Mouse (Mus musculus) kidney, postnatal 14 days (tissue): ENCODE measurements at regions not wholly inside any gene's neighbourhood (a gene's known extent, or its start where the extent isn't known, plus 50 kb on each side); places are given as distances from the start of the nearest gene placed in this dataset.

Source experiments
- DNase-seq: peaks from one replicate; pipeline ENCODE4 v3.0.0; 2022; ENCODE audit warnings: mixed read lengths

DNA sequence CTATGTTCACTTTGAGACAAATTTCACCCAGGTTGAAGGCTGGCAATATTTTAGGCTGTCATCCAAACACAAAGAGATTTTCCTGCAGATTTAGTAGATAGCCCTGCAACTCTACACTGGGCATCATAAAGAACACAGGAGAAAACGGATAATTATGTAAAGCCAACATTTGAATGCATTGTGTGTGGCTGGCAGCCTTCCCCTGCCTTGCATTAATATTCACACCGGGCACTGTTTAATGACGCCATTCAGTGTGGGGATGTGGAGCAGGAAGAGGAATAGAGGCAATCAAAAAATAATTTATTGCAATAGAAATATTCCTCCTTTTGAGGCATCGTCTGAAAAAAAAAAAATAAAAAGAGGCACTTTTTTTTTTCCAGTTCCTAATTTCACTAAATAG lies 105.7 kb downstream of the Samd5 start:
- DNase-seq, result no peak

DNA sequence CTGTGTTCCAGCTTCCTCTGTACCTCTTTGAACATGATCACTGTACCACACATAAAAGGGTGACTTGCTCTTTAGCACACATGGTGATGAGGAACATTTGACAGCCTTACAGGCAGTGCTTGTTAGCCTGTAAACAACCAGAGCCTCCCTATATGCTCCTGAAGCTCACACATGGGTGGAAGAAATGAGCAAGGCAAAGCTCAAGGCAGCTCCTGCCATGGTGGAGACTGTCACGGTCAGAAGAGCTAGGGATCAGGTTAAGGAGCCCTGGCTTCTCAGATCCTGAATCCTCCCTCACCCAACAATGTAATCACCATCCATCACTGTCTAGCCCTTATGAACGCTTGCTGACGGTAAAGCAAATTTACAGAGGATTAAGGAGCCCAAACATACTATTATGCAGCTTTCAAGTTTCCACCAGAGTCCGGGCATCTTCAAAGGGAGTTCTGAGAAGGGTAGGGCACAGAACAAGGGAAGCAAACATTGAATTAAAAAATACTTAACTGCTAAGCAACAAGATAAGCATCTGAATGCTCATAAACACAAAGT lies 117.4 kb downstream of the Samd5 start:
- DNase-seq, result no peak

DNA sequence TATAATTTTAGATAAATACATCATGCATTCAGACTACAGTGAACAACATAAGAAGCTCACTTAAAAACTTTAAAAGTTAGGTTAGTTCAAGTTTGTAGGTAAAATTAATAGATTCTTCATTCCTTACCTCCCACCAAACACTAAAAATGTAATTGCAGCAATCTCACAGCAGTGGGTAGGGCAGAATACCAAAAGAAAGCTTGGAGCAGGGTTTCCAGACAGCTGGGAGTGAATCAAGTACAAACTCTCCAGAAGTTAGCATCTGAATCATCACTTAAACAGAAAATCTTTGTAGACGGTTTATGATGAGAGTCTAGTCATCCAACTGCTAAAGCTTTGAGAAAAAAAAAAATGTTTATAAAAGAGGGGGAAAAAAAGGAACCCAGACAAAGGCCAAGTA lies 117.9 kb downstream of the Samd5 start:
- no peak for DNase-seq

DNA sequence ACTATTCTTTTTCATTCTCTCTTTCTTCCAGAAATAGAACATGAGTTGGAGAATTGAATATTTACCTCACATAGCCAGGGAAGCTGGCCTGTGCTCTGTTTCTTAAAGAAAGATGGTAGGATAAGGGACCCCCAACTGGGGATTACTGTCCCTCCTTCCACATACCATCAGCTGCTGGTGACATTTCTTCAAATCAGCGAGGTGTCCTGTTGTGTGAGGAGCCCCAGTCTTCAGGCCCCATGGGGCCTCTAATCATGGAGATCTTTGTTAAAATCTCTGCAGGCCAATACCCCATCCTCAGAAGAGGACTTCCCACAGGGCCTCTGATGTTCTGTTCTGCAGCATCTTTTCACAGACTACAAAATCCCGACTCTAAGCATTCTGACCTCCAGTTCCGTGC lies 121.1 kb downstream of the Samd5 start:
- no peak for DNase-seq

DNA sequence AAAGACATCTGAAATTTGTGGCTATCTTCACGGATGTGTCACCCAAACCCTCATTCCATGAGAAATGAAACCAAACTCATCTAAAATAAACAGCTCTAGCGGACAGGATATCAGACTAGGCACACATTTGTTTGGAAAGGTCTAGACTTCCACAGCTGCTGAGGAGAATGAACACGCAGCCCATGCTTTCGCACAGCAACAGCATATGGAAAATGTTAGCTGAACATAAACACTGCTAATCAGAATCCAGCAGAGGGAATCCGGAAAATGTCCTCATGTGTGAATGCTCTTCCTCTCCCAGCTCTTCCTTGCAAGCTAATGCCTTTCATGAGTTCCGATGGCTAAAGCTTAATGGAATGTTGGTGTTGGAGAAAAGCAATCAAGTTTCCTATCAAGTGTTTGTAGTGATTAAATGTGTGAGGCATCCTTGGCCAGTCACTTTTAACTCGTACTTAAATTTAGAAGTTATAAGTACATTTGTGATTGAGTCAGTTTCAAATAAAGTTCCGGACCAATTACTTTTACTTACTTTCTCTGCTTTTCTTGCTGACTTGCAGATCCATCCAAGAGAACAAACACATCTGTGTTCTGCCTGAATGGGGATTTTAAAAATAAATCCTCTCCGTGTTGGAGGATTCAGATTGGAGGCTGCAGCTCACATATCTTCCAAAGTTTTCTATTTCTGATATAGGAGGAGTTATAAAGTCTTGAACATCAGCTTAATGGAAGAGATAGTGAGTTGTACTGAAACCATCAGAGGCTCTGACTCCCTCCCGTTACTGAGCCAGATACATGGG lies 124.9 kb downstream of the Samd5 start:
- peak; percentile 3 for DNase-seq

DNA sequence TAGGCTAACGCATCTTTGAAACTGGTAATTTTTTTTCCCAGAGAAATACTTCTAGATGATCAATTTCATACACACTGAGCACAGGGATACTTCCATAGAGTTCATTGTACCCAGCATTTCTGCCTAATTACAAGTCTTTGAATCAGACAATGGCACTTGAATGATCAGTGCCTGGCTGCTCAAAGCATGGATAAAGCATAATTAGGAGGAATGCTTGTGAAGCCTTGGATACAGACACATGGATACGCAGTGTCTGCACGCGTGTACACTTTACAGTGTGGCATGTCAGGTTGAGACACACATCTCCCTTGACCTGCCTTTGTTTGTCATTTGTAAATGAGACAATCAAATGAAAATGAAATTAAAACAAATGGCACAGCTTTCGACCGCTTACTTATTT lies 129.2 kb downstream of the Samd5 start:
- no peak for DNase-seq

DNA sequence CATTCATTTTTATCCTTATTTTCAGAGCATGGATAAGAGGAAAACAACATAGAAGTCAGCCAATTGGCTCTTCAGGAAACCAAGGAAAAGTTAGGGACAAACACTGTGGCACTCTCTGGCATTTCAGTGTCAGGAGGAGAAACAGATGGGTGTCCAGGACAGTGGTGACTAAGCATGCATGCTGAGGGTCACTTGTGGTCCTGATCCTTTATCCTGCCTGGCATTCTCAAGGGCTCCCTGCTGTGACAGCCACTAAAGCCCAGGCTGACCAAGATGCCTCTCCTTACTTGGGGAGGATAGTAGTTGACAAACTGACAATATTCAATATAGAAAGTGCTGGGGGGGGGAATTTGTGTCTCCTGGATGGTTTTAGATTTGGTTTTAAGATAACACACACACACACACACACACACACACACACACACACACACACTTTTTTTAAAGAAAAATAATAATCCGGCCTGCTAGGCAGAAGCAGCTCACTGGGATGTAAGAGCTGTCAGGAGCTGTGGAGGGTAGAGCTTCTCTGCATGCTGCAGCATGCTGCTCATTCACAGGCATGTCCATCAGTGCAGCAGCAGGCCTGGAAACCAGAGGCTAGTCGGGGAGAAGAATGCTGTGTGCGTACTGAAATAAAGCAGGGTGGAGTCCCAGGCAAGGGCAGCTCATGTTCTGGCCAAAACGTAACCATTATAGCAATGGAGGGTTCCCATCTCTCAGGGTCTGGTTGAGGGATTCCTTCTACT lies 130.8 kb downstream of the Samd5 start:
- no peak for DNase-seq

DNA sequence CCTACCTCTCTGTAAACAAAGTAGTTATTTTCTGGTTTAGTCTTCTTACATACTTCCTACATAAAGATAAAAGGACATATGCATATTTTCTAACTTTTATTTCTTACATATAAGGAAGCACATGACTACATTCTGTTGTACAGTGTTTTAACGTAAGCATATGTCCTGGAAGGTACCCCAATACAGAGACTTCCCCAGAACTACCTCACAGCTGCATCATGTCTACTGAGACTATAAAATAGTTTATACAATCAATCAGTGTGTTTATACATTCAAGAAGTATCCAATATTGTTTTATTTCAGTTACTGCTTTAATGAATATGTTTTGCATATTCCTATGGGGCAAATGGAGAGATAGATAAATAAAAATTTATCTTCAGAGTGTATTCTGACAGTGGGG lies 133.4 kb downstream of the Samd5 start:
- no peak for DNase-seq

DNA sequence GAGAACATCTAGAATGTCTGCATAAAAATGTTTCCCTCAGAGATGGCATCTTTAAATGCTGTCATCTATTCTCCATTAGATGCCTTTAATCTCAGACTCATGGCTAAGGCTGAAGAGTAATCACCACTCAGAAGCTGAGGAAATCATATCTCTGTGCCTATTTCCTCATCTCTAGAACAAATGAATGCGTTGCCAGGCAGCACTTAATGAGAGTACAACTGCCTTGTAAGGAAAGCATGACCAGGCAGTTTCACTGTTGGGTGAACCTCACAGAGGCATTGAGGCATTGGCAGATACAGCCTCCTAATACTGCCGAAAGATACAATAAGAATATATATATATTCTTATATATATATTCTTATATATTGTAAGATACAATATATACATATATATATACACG lies 137.3 kb downstream of the Samd5 start:
- DNase-seq, result no peak

DNA sequence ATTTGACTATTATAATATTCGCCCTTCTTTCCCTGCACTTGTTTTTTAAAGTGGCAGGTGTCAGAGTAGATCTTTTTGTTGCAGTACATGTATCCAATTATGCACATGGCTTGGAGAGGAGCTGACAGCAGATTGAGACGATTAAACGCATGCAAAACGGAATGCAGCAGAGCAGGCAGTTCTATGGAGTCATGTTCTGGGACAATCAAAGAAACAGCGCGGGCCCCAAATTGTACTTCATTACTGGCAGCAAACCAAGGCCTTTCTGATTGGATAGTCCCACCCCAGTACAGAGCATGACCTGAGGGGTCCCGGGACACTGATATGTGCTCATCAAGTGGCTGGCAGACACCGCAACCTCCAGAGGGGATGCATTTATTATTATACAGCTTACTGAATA lies 140.5 kb downstream of the Samd5 start:
- DNase-seq, result no peak

DNA sequence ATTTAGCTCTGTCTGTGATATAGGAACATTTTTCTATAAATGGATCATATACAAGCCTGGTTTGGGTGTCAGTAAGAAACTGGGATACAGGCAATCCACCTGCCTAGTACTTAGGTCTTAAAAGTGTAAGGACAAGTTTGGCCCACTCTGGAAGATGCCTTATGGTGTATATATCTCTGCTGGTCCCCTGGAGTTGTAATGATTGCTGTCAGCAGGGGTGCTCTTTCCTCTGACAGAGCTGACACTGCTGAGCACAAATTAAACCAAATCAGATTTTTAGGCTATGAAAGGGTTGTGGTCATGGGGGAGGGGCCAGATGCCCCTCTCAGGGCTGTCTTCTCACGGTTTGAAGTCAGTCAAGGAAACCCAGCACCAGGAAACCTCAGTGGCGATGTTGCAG lies 141.7 kb downstream of the Samd5 start:
- no peak for DNase-seq

DNA sequence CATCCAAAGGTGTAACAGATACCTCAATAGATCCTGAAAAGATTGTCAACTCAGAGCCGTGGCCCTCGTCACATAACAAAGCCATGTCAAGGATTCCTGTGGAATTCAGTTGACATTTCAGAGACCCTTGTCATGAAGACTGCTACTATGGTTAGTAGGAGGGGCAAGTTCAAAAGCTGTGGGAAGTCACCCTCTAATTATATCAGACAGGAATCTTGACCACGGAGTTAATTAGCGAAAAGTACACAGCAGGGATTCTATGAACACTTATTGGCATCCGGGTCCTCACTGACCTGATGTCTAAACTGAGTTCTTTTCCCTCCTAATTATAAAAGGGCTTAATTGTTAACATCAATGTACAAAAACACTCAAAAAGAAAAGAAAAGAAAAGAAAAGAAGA lies 143.1 kb downstream of the Samd5 start:
- DNase-seq, result no peak

DNA sequence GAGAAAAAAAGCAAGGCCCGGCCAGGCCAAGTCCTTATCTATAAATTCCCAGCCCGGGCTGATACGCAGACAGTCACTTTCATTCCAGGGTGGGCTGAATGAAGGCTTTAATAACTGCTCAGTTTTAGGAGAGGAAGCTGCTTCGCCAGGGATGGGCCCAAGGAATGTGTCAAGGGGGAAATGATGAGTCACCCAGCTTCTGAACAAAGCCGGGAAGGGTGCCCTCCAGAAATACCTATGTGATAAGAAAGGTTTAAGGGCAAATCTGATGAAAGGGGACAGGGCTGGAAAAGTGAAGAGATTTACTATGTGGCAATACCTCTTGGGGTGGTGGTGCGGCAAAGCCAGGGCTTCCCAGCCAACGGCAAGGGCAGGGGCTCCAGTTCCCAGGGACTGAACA lies 145.6 kb downstream of the Samd5 start:
- no peak for DNase-seq

DNA sequence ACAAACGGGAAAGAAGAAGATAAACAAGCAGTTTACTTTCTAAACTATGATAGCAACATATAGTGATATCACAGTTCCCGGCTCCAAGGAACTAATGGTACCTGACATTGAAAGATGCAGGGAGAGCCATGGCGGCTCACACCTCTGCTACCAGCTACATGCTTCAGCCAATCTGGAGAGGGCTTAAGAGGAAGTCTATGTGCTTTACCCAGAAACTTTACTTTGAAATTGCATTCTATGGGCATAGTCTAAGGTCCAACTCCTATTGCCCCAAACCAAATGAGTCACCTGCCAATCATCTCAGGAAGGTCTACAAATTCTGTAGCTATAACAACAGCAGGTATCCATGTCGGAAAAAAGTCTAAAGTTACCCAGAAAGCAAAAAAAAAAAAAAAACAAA lies 146.9 kb downstream of the Samd5 start:
- DNase-seq, result no peak

DNA sequence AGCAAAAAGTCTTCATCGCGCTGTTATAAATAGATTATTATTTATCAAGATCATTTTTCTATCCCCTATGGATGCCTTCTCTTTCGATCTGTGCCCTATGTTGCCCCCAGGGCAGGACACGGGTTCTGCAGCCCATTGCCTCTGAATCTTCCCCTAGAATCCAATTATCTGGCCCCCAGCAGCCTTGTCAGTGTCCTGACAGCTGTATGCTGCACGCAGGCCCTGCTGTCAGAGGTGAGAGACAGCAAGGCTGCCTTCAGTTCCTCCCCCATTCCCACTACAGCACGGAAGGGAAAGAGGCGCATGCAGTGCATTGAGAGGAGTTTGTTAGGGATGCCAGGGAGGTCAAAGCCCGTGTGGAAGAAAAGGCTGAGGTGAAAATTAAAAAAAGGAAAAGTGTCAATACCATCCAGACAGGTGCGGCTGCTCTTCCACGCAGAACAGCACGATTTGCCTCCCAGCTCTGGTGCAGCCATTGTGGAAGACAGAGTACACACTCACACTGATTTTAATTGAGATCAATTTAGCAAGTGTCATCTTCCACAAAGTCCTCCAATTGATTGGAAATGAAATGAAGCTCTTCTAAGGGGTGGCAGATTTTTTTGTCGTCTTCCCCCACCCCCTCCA lies 165.1 kb downstream of the Samd5 start:
- DNase-seq, result no peak

DNA sequence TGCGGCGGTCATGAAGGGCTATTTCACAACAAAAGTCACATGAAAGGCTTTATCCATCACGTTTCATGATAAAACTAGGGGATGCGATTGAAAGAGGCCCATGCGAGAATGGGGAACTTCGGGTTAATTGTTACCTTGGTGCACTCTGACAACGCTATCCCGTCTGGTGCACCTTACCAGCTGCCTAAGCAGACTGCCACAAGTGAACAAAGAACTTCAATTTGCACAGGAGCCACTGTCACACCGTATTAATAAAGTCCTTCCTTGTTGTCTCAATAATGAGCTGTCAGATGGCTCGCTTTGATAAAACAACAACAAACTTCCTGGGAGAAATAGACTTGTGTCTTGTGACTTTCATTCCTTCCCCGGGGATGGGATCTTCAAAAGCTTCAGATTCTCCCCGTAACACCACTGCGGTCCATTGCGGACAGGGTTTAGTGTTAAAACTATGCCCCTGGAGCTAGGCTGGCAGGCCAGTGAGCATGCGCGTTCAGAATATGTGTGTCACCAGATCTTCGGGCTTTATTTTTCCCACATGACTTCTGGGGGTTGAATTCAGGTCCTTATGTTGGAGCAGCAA lies 165.8 kb downstream of the Samd5 start:
- no peak for DNase-seq

DNA sequence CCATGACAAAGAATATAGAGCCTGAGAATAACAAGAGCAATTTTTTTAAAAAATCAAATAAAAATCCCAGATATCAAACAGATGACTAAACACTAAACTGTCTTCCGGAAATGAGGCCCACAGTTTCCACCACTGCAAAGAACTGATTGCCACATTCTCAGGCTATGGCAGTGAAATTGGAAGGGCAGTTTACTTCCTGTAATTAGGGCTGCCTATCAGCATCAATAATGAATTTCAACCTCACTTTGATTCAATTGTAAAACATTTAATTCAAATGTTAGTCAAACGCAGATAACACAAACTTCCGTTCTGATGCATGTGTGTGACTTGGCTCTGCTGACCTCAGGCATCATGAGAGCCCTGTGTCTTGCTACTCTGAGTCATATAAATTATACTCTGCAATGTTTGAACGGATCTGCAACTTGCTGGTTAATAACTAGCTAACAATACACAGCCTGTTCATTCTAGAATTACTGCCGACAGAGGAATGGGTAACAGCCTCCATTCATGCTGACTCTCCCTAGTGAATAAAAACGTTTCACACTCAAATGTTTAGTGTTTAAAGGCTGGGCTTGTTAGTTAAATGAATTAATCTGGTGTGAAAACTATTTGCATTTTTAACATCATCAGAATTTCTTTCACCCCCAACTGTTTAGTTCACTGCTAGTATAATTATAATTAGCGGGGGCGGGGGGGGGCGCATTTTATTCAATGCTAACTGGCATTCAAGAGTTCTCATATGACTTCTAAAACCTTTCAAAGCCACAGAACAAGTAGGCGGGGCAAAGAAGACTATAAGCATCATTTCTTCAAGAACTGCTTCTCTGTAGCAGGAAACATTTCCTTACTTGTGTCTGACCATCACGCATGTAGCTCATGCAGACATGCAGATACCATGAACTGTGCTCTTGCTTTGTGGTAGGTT lies 171.2 kb downstream of the Samd5 start:
- no peak for DNase-seq

DNA sequence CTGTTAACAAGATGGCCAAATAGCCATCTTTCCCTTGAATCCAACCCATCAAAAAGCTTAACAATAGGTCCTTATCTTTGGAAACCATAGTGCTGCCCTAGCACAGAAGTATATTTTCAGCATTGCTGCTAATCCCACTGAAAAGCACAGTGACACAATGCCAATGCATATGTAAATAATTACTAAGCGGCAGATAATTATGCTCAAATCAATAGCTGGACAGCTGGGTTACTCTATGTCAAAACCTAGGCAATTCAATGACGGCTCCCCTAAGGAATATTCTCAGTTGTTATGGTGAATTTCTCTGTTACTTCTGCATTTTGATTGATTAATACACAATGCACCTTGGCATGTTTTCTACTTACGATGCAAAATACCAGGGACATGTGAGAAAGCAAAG lies 176.5 kb downstream of the Samd5 start:
- no peak for DNase-seq

DNA sequence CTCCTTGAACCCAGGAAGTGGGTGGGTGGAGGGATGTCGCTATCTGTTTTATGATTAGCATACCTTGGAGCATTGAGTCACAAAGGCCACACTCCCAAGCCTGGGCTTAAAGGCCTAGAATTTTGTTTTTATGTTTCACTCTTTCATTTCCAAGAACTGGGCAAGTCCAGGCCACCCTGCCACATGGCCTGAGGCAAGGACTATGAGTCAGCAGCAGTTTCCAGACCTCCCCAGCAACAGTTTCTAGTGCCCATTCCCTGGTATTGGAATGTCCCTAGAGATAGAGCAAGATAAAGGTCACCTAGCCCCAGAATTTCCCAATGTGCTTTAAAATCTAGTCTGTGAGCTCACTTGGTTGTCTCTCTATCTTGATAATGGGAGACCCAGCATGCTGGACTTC lies 178.0 kb downstream of the Samd5 start:
- DNase-seq, result no peak

DNA sequence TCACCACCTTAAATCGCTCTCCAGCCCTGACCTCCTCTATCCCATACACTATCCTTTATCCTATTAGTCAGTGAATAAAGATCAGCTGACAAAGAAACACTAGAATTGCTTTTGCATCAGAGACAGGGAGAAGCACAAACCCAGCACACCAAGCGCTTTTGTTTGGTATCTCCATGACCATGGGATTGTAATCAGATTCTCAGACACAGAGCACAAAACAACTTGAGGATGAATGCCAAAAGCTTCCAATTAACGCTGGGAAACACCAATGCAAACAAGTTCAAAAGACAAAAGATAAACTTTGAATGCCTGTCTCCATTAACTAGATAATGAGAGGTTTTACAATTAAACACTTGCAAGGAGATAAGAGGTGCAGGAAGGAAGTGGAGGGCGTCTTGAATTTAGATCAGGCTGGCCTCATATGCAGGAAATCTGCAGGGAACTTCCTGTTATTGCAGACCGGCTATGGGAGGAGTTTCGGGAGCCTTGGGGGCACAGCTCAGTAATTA lies 179.8 kb downstream of the Samd5 start:
- DNase-seq, result no peak

DNA sequence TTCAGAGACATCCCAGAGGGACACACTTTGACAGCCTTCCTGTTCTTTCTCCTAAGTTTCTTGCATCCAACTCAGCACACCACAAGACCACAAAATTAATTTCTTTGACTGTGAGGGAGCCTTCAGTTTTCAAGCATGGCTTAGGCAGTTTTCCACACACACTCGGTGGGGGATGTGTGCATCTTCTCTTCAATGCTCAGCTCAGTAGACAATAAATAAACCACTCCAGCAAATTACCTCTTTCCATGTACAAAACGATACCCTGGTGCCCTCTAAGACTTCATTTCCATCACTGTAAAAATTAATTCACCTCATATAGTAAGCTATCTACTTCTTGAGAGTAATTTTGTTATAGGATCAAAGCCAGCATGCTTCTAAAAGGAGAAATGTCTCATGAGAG lies 184.6 kb downstream of the Samd5 start:
- no peak for DNase-seq

DNA sequence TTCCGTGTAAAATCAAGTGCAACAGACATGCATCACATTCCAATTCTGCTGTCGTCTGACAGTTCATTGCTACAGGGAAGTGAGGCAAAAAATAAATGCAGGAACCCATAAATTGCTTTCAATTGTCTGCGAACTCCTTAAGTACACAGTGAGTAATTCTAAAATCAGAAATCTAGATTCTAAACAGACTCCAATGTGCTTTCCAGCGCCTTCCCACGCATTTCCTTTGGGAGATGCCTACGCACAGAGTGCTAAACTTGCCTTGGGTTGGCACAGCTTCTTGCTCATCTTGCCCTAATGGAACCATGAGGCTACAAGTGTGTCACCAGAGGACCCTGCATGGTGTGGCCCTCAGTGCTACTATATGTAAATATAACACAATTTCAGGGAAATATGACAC lies 212.6 kb downstream of the Samd5 start:
- no peak for DNase-seq
